Mouse (Mus musculus): ENCODE data around the gene Gm17334. TPM values are rescaled to one million over a fixed set of nuclear protein-coding genes. Genes with fewer than 3 reads are reported as not detected.

Gene Gm17334
- polyA plus RNA-seq (2012), result not detected in 2 replicates

GRCm38 (mm10) chr11:53773087-53773486 is at the start of gene Gm17334:
Gene Gm17334 (minus strand): TSS chr11:53773187.
- TF ChIP-seq GATA1 (IDR thresholded peaks at IDR 0.05; ENCODE audit: low read length), result no peak

DNA sequence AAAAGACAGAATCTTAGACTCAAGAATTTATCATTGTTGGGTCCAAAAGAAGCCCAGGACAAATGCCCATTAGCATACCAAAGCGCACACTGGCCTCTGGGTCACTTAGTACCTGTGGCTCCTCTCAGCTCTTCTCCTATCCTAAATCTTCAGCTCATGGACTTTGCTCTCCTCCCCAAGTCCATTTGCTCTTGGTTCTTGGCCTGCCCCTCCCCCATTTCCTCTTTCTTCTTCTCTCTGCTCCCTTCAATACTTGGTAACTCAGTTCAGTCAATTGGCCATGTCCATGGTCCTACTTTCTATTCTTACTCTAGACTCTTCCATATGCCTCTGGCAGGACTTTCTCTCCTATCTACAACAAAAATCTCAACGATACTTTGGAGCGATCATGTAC is 49.0 kb upstream of the Gm17334 start:
- TF ChIP-seq GATA1 (IDR thresholded peaks at IDR 0.05; ENCODE audit: low read length), result no peak

DNA sequence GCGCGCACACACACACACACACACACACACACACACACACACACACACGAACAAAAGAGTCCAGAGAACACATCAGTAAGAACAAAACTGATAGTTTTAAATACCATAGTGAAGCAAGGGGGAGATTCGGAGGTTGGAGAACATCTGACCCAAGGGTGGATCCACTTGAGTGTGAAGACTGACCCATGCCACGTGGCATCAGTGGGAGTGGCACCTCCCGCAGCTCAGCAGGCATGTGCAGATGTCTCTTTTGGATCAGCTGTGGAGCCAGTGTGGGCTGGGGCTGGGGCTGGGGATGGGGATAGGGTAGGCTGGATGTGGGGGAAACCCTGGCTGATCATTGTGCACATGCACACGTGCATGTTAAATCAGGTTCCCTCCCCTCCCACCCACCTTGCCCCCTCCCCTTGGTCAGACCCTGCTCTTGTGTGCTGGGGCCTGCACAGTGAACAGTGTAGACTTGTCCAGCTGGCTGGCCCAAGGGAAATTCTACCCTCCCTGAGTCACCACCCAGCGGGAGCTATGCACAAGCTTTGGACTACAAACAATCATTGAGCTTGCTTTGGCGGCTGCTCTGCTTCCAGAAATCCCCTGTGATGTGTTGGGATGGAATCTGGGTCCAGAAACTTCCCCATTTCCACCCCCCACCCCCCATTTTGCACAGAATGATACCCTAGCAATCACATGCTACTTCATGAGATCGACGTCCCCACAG is 48.4 kb upstream of the Gm17334 start:
- TF ChIP-seq GATA1 (IDR thresholded peaks at IDR 0.05; ENCODE audit: low read length), result no peak

DNA sequence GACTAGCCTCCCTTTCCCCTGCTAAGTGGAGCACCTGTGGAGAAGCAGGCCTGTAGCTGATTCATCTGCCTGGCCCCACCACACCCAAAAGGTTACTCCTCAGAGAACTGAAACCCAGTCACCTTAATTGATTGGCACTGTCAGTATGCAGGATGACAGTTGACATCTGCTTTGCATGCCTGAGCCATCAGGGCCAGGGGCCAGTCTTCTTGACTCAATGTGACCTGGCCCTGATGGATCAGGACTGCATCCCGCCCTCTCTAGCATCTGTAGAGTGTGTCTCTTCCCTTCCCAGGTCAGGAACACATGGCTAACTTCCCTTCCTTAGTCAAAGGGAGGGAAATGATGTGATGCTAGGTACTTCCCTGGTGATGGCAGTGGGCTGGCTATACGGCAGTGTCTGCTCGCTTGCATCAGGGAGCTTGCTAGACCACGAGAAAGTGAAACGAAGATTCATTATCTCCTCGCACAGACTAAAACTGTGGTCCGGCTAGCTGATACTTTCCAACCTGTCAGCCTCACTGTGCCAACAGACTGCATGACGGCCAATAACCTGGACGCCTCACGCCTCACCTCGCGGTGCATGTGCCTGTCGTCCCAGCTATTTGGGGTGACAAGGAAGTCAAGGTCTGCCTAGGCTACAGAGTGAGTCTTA is 47.7 kb upstream of the Gm17334 start:
- no peak for TF ChIP-seq GATA1 (IDR thresholded peaks at IDR 0.05; ENCODE audit: low read length)

DNA sequence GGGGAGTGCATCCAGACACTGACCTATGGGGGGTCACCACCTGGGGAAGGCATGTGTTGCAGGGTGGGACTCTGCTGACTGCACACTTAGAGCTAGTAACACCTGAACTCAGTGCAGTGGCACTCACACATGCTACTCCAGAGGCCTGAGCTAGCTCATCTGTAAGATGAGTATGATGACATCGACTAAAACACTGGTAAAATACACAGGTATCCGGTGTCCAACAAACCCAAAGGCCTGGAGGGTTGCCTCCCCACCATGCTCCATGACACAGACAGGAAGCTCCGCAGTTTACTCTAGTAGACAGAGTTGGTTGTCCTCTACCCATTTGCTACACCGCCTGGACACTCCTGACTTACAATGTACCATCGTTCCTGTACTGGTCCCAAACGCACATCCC is 46.5 kb upstream of the Gm17334 start:
- TF ChIP-seq GATA1 (IDR thresholded peaks at IDR 0.05; ENCODE audit: low read length), result no peak

- TF ChIP-seq GATA1 (IDR thresholded peaks at IDR 0.05; ENCODE audit: low read length), result no peak
Measured at GRCm38 (mm10) chr11:53818794-53819193, 45.8 kb upstream of the Gm17334 start.

DNA sequence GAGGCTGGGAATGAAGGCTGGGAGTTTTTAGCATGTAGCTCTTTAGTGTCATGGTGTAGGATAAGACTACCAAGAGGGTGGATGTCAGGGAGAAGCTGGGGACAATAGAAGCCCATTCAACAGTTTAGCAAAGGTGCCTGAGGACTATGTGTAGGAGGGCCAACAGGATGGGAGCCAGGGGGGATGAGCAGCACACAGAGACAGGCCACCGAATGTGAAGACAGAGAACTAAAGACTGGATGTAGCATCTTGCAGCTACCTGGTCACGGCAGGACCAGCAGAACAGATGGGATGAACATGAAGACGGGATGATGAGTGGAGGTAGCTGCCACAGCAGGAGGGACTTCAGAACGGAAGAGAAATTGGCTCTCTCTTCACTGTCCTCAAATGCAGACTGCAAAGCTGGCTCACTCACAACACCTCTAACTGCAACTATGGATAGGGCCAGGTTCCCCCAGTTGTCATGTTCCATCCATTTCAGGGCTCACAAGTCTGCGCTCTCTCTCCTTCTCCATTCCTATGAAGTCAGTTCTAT is 43.9 kb upstream of the Gm17334 start:
- TF ChIP-seq GATA1 (IDR thresholded peaks at IDR 0.05; ENCODE audit: low read length), result no peak

DNA sequence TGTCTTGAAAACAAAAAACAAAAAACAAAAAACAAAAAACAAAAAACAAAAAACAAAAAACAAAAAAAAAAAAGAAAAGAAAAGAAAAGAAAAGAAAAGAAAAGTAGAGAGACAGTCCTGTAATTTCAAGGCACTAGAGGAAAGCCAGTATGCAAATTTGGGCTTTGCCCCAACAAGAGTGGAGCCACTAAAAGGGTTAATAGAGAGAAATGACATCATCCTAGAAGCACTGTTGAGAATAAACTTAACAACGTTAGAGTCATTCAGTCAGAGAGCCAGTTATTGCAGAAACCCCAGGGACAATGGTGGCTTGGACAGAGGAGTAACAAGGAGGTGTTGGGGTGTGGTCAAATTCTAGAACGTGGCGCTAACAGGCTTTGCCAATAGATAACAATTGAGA is 41.8 kb upstream of the Gm17334 start:
- no peak for TF ChIP-seq GATA1 (IDR thresholded peaks at IDR 0.05; ENCODE audit: low read length)

- TF ChIP-seq GATA1 (IDR thresholded peaks at IDR 0.05; ENCODE audit: low read length), result no peak
Measured at GRCm38 (mm10) chr11:53813001-53813868, 40.2 kb upstream of the Gm17334 start.

DNA sequence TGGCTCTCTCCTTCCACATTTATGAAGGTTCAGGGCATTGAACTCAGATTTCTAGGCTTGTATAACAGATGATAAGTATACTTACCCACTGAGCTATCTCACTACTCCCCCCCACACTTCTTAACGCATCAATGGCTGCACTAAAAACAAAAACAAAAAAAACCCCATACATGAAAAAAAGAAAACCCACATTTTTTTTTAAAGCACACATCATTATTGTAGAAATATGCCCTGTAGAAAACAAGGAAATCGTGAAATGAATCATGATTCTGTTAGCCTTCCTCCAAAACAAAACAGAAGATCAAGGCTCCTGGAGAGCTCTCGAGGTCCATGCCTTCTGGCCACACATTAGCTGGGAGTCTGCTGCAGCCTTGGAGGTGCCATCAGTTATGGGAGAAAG is 38.3 kb upstream of the Gm17334 start:
- TF ChIP-seq GATA1 (IDR thresholded peaks at IDR 0.05; ENCODE audit: low read length), result no peak

DNA sequence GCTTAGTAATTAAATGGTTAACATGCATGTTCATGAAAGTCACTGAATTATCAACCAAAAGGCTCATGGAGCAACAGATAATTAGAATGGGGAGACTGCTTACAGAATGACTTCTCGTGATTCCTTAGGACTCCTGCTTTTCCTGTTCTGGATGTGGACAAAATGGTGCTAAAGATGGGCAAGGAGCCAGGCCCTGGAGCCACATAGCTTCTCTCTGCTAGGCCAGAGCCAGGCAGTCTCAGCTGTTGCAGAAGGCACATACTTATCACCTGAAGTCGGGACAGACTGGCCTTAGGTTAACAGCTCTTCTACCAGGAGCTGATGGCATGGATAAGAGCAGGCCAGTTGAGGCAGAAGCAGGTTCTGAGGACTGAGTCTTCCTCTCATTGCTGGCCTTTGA is 37.8 kb upstream of the Gm17334 start:
- TF ChIP-seq GATA1 (IDR thresholded peaks at IDR 0.05; ENCODE audit: low read length), result no peak

- no peak for TF ChIP-seq GATA1 (IDR thresholded peaks at IDR 0.05; ENCODE audit: low read length)
Measured at GRCm38 (mm10) chr11:53810156-53810555, 37.2 kb upstream of the Gm17334 start.

GRCm38 (mm10) chr11:53809354-53809753 is 36.4 kb upstream of the Gm17334 start:
- no peak for TF ChIP-seq GATA1 (IDR thresholded peaks at IDR 0.05; ENCODE audit: low read length)

- TF ChIP-seq GATA1 (IDR thresholded peaks at IDR 0.05; ENCODE audit: low read length), result no peak
Measured at GRCm38 (mm10) chr11:53805786-53806185, 32.8 kb upstream of the Gm17334 start.

GRCm38 (mm10) chr11:53804569-53805344 is 31.8 kb upstream of the Gm17334 start:
- TF ChIP-seq GATA1 (IDR thresholded peaks at IDR 0.05; ENCODE audit: low read length), result no peak
